Mouse (Mus musculus) brain, adult 10 weeks (tissue): ENCODE measurements around the gene Asb5. TPM values are rescaled to one million over a fixed set of nuclear protein-coding genes. Genes with fewer than 3 reads are reported as not detected.

Experiments used
- polyA plus RNA-seq: library from polyadenylated mRNA; stranded (reverse); fragments of 350-450 nt; fragmentation: Illumina TruSeq; extraction: RNeasy Lipid Tissue Mini Kit (QIAGEN cat#74804); gene quantifications from one replicate; pipeline ENCODE4 v1.2.3, GENCODE M21; 2015; ENCODE audit warnings: low read depth, low replicate concordance

Asb5 gene
- polyA plus RNA-seq = 0.86 TPM

DNA sequence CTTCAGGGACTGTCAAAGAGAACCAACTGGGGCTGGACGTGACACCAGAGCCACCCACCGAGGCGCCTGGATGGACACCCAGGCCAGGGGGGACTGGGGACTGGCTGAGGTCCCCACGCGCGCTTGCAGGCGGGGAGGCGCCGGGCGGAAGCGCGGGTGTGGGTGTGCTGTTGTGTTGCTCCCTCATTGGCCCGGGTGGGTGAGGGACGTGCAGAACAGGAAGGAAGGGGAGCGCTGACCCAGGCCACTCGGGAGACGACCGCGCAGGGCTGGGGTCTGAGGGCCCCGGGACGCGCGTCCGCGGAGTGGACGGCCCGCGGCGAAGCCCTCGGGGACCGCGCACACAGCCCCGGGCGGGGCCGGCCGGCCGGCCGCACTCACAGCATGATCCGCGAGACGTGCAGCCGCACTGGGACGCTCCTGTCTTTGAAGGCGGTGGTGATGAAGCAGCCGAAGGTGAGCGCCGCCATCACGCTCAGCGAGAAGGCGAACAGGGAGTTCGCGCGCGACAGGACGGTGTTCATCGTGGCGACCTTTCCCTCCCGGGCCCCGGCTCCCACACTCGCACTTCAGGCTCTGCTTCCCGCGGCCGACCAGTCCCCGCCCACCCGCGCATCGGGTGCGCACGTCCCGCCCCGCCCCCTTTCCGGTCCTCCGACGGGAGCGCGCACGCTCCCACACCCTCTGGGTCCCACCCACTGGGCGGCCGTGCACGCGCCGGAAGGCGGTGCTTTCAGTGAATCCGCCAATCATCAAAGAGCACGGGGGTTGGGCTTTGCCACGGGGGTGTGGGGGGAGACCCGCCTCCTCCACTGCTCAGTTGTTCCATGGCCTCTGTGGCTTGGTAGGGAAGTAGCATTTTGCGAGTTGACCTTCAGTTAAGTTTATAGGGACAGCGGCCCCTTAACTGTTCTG lies at the start of gene Asb5, which contains the start of gene Spcs3:
Gene Asb5 (plus strand): TSS at position 199 of the 915 bp plus-strand sequence.
Gene Spcs3 (minus strand): TSS at position 617 of the 915 bp plus-strand sequence.

DNA sequence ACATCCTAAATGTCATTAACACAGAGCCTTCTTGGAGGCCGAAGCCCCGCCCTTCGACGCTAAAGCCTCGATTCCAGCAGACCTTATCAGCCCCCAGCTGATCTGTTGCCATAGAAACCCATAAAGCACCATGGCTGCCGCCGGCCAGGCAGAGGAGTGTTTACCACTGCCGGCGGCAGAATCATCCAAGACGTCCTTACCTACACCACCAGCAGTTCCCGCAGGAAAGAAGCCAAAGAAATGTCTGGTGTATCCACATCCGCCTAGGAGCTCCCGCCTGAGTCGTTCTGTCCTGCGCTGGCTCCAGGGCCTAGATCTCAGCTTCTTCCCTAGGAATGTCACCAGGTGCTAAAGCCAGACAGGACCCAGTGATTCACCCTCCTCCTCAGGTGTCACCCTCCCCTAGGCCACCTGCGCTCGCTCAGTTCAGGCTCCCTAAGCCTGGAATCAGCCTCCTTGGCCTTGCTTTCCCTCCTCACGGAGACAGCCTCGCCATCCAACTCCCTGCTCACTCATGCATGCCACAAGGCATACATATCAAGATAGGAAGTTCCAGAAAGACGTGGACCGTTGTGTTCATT lies 71.4 kb downstream of the Asb5 start, which contains the start of gene Spata4:
Gene Spata4 (plus strand): TSS at position 111 of the 581 bp plus-strand sequence.

Other genes starting within 250 kb of the Asb5 start
- gene Spcs3, start 418 bp downstream of the Asb5 start, polyA plus RNA-seq = 83.8 TPM
- 0.77 TPM for gene Spata4, start 71.2 kb downstream of the Asb5 start, polyA plus RNA-seq